Mouse (Mus musculus) small intestine, adult 10 weeks (tissue): ENCODE data around the gene Itih1. TPM values are rescaled to one million over a fixed set of nuclear protein-coding genes. Genes with fewer than 3 reads are reported as not detected.

Source experiments
- polyA plus RNA-seq: library from polyadenylated mRNA; stranded (reverse); fragments of 350-450 nt; fragmentation: Illumina TruSeq; extraction: RNeasy Lipid Tissue Mini Kit (QIAGEN cat#74804); gene quantifications from one replicate; pipeline ENCODE4 v1.2.3, GENCODE M21; 2014; ENCODE audit warnings: low replicate concordance

Itih1 gene
- polyA plus RNA-seq: not detected

GRCm38 (mm10) chr14:30943038-30943437 is at the start of gene Itih1:
Gene Itih1, minus strand, starts transcription at chr14:30943289.

GRCm38 (mm10) chr14:30951154-30951825 is 8.2 kb upstream of the Itih1 start, which contains the start of gene Nek4:
Gene Nek4, plus strand, starts transcription at chr14:30951377.

GRCm38 (mm10) chr14:30923375-30924105 is 19.5 kb downstream of the Itih1 start, which contains the start of gene Itih3:
Gene Itih3, minus strand, starts transcription at chr14:30923760.

GRCm38 (mm10) chr14:30886204-30886603 is 56.9 kb downstream of the Itih1 start, which contains the start of gene Itih4:
Gene Itih4, plus strand, starts transcription at chr14:30886476.

Other genes starting within 250 kb of the Itih1 start
- gene Sfmbt1, start 228.4 kb downstream of the Itih1 start, polyA plus RNA-seq: 7.6 TPM
- gene Tmem110, start 117.7 kb downstream of the Itih1 start, polyA plus RNA-seq: 2.2 TPM
- 1.3 TPM for gene Mustn1, start 64.1 kb downstream of the Itih1 start, polyA plus RNA-seq
- gene Itih4, start 56.8 kb downstream of the Itih1 start, polyA plus RNA-seq: not detected
- 0.45 TPM for gene Itih3, start 19.5 kb downstream of the Itih1 start, polyA plus RNA-seq
- 9.8 TPM for gene Nek4, start 8.1 kb upstream of the Itih1 start, polyA plus RNA-seq
- gene Glt8d1, start 58.1 kb upstream of the Itih1 start, polyA plus RNA-seq: 53.7 TPM
- 306 TPM for gene Spcs1, start 58.4 kb upstream of the Itih1 start, polyA plus RNA-seq
- 44.3 TPM for gene Pbrm1, start 75.8 kb upstream of the Itih1 start, polyA plus RNA-seq
- gene Gnl3, start 75.9 kb upstream of the Itih1 start, polyA plus RNA-seq: 103 TPM
- 5.6 TPM for gene Smim4, start 185.7 kb upstream of the Itih1 start, polyA plus RNA-seq
- gene Nt5dc2, start 187.8 kb upstream of the Itih1 start, polyA plus RNA-seq: not detected
- gene Stab1, start 225.4 kb upstream of the Itih1 start, polyA plus RNA-seq: 0.26 TPM